Mouse (Mus musculus) heart, adult 2 months (tissue): ENCODE measurements around the gene Higd1a.

Experiments
- CTCF ChIP-seq: fragments of 200-600 bp; IDR thresholded peaks from 2 replicates; pipeline ENCODE4 v1.8.1; 2022; ENCODE audit warnings: antibody characterized with exemption, mild to moderate bottlenecking, moderate library complexity
- EP300 ChIP-seq: fragments of 200-500 bp; IDR thresholded peaks from 2 replicates; pipeline ENCODE4 v1.6.1; 2011; ENCODE audit warnings: low read depth, low read length, control low read depth; ENCODE audit not compliant: insufficient read depth

DNA sequence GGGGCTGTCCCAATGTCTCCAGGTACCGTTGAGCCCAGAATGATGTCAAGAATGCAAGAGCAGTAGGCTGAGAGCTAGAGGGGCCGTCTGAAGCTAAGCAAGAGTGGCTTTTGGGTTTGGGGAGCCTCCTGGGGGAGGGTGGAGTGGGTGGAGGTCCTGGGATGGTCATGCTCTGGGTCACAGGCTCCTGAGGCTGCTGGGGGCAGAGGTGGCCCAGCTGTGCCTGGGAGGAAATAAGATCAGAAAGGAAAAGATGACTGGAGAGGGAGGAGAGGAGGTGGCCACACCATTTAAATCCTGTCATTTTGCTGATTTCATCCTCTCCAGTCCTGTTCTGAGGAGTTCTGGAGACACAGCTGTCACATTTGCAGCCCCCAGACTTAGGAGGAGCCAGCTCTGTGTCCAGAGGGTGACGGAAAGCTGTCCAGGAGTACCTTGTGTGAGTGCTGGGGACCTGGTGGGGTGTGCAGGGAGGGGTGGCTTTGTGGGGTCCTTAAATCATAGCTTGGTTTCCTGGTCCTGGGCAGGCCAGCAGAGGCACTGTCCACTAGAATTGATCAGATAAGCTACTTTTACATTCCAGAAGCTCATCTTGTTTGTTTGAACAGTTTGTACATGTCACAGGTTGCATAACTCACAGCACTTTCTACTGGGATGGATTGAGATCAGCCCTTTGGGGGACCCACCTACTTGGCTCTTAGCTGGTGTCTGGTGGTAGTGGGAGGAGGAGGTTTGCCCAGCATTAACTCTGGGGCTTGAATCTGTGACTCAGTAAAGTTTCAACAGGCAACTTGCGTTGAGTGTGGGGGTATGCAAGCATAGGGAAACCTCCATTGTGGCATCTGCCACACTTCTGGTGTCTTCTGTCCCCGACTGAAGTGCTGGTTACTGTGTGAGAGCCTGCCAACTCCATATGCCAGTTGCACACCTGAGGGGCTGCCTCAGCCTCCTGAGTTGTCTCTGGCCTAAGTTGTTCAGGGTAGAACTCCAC is 43.8 kb upstream of the Higd1a start:
- no peak for TF ChIP-seq CTCF
- no peak for TF ChIP-seq EP300
